Mouse (Mus musculus) R1 (cell line): ENCODE measurements around the gene Rer1.
"Not testable (repeated sequence)": the region's sequence is repeated elsewhere in the genome, so short reads cannot be mapped to it uniquely, and the experiment has no call there.

ENCODE experiments used
- DNase-seq: peaks from one replicate; pipeline ENCODE4 v3.0.0-alpha.2; 2018; ENCODE audit warnings: low read depth, low spot score

Rer1 gene

GRCm38 (mm10) chr4:155116607-155117006 is 30.4 kb upstream of the Rer1 start:
- no peak for DNase-seq

GRCm38 (mm10) chr4:155113766-155114410 is 27.7 kb upstream of the Rer1 start:
- peak; percentile 80 for DNase-seq

GRCm38 (mm10) chr4:155109471-155109870 is 23.3 kb upstream of the Rer1 start:
- no peak for DNase-seq

GRCm38 (mm10) chr4:155107886-155108285 is 21.7 kb upstream of the Rer1 start:
- no peak for DNase-seq

GRCm38 (mm10) chr4:155098572-155098971 is 12.4 kb upstream of the Rer1 start:
- DNase-seq = no peak

- DNase-seq = no peak
Measured at GRCm38 (mm10) chr4:155097452-155097851, 11.3 kb upstream of the Rer1 start.

GRCm38 (mm10) chr4:155095967-155096366 is 9.8 kb upstream of the Rer1 start:
- no peak for DNase-seq

GRCm38 (mm10) chr4:155095238-155095900 is 9.2 kb upstream of the Rer1 start:
- peak; percentile 89 for DNase-seq

- peak; percentile 79 for DNase-seq
Measured at GRCm38 (mm10) chr4:155094565-155094964, 8.4 kb upstream of the Rer1 start.

- no peak for DNase-seq
Measured at GRCm38 (mm10) chr4:155093431-155094149, 7.4 kb upstream of the Rer1 start.

GRCm38 (mm10) chr4:155092718-155093430 is 6.7 kb upstream of the Rer1 start:
- no peak for DNase-seq

GRCm38 (mm10) chr4:155090688-155091449 is 4.7 kb upstream of the Rer1 start:
- no peak for DNase-seq

- DNase-seq = no peak
Measured at GRCm38 (mm10) chr4:155090147-155090546, 4.0 kb upstream of the Rer1 start.

GRCm38 (mm10) chr4:155089241-155089640 is 3.1 kb upstream of the Rer1 start:
- no peak for DNase-seq

GRCm38 (mm10) chr4:155085206-155086107 is 725 bp downstream of the Rer1 start:
- peak; percentile 39 for DNase-seq

- no peak for DNase-seq
Measured at GRCm38 (mm10) chr4:155084351-155084750, 1.8 kb downstream of the Rer1 start.

- no peak for DNase-seq
Measured at GRCm38 (mm10) chr4:155083553-155083952, 2.6 kb downstream of the Rer1 start.

- no peak for DNase-seq
Measured at GRCm38 (mm10) chr4:155079666-155080065, 6.5 kb downstream of the Rer1 start.

GRCm38 (mm10) chr4:155078808-155079207 is 7.4 kb downstream of the Rer1 start:
- not testable (repeated sequence) for DNase-seq

GRCm38 (mm10) chr4:155076677-155077076 is 9.5 kb downstream of the Rer1 start:
- no peak for DNase-seq
